Mouse (Mus musculus) adrenal gland, postnatal 10 days (tissue): Measurements from ENCODE around the gene Gpr61. TPM values are rescaled to one million over a fixed set of nuclear protein-coding genes. Genes with fewer than 3 reads are reported as not detected.

ENCODE experiments used
- DNase-seq: peaks from one replicate; pipeline ENCODE4 v3.0.0; 2021; ENCODE audit warnings: mixed read lengths
- total RNA-seq, 2 experiments: library from RNA; stranded (reverse); gene quantifications; 2 replicates each; pipeline ENCODE4 v1.2.3; 2021

Gene Gpr61
- total RNA-seq, 2 experiments from 2014 or later: 0.15 to 0.48 TPM

DNA sequence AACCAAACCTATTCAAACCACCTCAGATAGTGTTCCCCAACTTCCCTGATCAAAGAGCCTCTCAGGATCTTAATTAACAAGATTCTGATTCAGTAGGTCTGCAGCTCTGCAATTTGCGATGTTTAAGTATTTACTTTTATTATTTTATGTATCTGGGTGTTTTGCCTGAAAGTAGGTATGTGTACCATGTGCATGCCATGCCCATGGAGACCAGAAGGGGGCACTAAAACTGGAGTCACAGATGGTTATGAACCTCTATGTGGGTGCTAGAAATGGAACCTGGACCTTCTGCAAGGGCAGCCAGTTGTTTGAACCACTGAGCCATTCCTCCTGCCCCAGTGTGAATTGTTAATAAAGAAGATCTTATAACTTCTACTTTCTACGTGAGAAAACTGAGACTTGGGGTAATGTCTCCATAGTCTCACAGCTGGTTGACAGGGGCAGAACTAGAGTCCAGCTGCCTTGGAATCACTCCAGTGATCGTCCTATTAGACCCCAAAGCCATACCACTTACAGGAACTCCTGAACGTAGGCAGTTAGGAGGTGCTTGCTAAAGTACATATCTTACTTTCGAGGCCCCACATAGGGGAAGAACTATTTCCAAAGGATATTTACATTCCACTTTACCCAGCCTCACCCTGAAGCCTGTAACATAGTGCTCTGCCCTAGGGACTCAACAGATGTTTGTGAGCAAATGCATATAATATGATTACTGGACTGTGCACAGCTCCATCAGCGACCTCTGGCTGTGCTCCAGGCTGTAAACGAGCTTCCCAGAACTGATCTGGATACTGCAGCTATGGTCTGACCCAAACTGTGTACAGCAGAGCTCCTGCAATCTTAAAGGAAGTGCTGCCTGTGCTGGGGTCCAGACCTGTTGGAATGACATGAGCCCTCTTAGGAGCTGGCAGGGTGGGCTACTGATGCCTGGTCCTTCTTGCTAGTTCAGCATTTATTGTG lies 24.4 kb upstream of the Gpr61 start:
- DNase-seq: no peak

DNA sequence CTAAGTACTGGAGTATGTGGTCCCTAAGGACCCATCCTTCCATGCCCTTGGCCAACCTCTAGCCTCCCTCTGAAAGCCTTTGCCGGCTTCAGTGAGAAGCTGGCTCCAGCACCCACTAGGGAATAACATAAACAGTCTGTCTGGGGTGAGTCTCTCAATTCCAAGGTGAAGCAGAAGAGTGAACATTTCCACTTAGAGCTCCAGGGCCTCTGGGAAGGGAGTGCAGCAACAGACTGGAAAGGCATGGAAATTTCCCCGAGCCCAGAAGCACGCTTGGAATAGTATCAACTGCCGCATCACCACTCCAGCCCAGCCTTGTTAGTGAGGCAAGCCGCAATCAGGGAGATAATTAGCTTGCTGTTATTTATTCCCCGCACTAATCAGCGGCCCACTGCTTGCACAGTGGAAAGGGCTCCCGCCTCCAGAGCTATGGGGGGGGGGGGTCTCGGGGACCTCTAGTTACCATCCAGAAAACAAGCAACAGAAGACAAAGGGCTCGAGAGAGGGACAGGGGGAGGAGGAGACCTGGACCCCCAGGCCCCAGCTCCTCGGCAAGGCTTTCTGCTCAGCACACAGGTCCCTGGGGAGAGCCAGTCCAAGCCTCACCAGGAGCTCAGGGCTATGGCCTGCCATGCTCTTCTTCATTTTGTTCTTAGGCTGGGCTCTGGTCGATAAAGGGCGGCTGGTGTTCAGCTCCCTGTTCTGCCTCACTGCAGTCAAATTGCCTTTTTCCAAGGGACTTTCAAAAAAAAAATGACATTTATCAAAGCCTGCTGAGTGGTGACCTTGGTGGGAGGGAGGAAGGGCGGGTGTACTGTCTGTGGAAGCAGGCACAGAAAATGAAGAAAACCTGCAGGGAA lies 20.2 kb upstream of the Gpr61 start:
- DNase-seq: peak; percentile 73

DNA sequence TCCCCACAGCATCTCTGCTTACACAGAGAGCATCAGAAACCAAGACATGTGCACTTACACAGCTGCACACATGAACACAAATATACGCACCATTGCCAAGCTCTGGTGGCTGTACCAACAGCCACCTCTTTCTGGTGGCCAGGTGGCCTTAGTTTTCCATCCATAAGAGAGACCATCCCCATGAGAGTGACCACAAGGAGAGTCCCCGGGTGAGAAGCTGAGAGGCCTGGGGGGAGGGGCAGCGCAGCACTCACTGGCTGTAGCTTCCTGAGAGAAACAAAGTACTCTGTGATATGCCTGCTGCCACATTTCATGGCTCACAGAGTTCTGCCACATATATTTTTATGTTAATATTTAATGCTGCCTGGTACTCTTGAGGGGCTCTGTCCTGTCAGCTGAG lies 14.5 kb upstream of the Gpr61 start:
- no peak for DNase-seq

DNA sequence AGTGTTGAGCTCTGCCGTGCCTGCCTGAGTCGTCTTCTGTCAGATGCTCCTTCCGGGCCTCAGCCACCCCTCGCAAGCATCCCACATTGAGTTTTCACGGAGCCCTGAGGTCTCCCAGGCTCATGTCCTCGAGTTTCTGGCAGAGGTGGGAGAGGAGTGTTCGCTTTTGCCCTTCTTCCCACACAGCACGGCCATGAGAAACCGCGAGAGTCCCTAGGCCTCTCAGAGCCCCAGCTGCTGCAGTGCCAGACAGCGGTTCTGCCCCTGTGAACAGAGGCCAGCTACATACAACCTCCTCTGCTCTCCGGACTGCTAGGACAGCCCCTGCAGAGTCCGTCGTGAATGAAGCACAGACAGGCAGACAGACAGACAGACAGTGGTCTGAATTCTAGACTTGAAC lies 12.8 kb upstream of the Gpr61 start:
- no peak for DNase-seq

DNA sequence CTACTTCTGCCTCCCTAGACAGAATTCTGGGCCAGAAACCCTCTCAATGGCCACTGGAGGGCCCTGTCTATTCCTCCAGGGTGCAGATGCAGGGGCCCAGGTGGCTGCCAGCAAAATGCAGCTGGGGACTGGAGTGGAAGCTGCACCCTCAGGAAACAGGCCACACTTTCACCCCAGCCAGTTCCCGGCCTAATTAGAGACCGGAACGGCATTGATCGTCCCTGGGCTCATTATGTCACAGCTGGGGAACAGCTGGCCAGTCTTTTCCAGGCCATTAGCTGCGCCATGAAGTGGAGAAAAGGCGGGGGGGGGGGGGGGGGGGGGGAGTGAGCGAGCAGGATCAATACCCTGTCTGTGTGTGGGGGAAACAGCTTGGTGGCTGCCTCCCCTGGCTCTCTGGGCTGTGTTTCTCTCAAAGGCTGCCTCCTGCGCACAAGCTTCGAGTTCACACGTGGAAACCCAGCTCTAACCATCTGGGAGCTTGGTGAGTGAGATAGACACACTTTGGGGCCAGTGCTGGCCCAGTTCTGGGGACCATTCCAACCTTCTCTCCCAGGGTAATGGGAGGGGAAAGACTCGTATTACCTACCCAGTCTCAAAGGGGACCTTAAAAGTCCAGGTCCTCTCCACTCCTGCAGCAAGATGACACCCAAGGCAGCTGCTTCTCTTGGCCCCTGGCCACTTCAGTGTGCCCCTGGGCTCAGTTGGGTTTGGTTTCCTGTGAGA lies 12.0 kb upstream of the Gpr61 start:
- peak; percentile 38 for DNase-seq

DNA sequence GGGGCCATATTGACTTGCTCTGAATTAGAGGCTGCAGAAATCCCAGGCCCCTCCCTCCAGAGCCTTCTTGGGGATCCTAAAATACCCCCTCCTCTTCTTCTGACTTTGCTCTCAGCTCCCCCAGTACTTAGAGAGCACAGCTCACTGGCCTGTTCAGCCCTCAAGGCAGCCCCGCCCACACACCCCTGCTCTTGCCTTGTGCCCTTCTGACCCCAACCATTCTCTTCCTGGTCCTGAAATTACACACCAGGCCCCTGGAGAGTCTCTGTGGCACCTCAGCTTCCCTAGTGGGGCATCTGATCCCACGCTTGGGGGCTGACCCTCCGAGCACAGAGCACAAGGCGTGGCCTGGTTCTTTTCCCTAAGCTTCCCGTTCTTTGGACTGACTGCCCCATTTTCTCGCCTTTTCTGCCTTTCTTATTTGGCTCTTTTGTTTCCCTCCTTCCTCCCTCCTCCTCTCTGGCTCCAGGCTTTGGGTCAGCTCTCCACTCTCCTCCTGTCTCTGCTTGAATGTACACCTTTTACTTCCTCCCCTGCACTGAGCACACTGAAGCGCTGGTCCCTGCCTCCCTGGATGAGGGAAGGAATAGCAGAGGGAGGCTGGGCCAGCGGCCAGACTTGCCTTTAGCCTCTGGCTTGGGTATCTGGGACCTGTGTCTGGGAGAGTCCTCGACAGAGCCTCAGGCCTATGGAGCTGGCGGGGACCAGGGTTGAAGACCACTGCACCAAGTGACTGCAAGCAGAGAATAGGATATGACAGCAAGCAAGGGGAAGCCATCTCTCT lies 11.0 kb upstream of the Gpr61 start:
- no peak for DNase-seq

DNA sequence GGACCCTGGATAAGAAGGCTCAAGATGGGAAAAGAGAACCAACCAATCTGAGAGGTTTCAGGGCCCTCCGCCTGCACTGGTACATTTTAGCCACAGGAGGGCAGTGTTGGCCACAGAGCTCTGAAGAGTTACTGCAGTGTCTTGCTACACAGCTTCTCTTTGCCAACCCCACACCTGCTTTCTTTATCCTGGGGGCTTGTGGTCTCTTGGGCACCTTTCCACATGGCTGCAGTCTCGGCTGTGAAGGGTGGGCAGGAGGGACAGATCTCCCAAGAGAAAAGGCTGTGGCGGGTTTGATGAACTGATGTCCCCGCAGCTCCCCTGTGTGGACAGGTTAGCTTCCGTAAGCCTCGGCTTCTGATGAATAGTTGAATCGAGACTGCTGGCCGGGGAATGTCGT lies 10.1 kb upstream of the Gpr61 start:
- peak; percentile 87 for DNase-seq

DNA sequence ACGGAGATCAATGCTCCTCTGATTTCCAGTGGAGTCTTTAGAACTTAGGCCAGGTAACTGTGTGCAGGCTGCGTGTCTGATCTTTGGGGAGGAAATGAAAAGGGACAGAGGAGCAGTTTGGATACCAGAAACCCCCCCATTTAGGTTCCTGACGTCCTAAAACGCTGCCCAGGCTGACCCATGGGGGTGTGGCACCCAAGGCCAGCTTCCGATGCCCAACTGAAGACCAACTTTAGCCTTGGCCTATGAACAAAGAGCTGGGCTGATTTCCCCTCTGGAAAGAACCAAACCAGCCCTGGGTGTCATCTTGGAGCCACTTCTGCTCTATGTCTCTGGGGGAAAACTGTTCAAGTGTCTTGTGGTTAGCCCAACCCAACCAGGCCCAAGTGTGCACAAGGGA lies 9.4 kb upstream of the Gpr61 start:
- no peak for DNase-seq

DNA sequence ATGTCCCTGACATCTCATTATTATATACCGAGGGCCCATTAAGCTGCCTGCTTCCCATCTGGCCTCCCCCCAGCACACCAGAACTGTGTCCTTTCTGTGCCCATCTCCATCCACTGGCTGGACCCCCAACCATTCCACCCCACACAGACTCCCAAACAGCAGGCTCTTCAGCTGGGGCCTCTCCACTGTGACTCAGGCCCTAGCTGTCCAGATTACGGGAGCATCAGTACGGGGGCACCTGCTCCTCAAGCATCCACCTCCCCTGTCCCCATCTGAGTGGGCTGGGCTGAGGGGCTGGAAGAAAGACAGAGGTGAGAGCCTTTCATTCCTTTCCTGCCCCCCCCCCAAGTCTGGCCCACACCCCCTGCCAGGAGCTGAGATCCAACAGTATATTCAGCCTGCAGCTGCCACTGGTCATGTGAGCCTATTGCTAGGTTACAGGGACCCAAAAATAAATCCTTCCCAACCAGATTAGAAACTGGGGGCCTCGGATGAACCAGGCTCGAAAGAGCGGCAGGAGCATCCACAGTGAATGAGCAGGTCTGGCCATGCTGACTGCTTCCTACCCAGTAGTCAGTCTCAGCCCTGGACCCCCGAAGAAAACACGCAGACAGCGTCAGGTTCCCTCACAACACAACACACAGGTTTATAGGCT lies 3.8 kb upstream of the Gpr61 start:
- DNase-seq: no peak

DNA sequence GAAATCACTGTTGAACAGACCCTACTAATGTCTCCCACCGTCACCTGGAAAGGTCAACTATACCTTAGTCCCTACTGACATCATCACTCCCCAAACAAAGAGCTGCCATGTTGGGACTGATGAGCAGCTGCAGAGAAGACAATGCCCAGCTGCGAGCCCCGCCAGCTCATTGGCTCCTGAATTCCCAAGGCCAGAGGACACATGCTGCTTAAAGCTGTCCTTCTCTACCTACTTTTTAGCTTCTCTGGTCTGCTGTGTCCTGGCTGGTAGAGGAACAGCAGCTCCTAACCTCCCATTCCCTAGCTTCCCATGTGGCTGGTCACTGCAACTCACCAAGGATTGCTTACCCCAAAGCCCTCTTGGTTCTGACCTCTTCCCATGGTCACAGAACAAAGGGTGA lies 2.4 kb downstream of the Gpr61 start:
- no peak for DNase-seq

DNA sequence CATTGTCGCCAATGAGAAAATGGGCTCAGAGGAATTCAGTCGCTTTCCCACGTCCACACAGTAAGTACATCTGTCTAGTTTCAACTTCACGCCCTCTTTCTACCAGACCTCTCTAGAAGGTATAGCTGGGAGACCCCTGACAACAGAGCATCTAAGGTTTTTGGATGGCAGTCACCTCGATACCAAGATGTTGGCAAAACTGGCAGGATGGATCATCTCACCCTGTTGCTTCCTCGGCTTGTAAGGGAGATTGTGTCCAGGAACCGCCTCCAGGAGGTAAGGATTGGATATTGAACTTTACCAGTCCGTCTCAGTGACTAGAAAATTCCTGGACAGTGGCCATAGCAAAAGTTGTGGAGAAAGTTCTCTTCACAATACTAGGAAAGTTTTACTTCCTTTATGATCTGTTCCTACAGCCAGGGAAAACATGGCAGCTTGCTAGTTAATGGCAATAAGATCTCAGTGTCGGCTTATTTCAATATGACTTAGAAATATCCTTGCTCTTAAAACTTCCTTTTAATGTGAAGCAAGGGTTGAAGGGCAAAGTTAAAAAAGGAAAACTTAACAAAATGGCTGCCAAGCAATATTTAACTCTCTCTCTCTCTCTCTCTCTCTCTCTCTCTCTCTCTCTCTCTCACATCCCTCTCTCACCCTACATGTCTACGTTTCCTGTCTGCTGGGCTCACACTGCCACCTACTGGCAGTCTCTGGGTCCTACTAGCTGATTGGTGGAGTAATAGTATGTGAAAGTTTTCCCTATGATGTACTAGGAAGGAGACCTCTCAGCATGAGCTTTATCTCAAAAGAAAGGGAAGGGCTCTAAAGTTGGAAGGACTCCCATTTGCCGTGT lies 7.1 kb downstream of the Gpr61 start:
- DNase-seq: peak; percentile 92

DNA sequence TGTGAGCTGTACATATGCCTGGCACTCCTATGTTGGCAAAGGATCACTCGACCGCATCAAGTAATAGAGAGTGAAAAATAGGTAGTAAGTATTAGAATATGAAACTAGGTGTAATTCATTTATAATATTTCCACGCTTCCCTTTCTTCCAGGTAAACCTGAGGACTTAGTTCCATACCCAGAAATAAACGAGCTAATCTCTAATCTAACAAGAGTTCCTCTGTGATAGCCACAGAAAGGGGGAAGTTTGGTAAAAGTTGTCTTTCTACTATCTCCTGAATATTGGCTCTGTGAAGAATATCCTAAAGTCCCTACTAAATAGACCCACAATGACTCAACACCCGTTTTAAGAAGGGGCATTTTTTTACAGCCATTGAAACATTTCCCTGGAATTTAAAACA lies 8.0 kb downstream of the Gpr61 start:
- DNase-seq: no peak

DNA sequence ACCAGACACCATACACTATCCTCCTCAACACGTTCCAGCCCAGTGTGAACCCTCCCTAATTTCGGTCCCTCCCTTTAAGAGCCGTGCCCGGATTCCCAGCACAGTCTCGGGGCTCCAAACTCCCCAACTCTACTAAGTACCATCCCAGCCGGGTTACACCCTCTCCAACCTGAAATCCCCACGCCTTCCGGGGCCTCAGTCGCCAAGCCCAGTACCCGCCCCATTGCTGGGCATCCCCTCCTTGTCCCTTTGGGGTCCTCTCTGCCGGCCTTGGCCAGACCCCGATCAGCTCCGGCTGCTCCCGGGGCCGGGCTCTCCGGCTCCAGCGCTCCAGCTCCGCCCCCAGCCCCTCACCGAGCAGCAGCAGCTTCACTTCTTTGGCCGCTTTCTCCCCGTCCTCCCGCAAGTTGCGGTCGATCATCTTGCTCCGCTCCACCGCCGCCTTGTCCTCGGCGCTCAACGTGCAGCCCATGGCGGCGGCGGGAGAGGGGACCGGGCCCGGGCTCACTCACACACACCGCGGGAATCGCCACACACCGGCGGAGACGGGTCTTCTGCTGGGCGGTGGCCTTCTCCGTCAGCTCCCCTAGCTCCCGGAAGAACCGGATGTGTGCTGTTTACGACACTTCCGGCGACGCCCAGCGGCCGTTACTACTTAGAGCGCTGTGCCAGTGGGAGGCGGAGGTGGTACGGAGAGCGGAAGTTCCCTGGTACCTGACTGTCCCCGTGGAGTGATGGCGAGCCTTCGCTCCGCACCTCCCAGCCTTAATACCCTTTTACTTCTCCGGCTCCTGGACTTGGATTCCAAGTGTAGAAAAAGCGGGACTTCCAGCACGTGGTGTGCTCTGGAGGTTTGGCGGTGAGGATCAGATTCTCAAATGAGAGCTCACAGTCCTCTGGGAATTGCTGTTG lies 8.9 kb downstream of the Gpr61 start, which contains the start of gene Gnai3:
Gene Gnai3 (minus strand): TSS at position 613 of the 912 bp plus-strand sequence.
- peak; percentile 94 for DNase-seq

DNA sequence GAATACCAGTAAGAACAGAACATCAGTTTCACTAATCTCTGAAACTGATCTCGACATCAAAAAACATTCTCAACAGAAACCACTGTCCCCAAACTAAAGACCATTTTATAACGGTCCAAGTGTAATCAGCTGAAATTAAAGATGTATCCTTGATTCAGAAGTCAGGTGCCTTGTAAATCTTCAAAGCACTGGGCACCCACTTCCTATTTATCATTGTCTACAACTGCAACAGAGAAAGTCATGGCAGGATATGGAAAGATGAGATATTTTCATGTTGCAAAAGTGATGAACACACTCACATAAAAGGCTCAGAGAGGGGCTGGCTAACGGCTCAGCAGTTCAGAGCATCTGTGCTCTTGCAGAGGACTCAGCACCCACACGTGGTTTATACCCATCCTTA lies 13.9 kb downstream of the Gpr61 start:
- DNase-seq: no peak

DNA sequence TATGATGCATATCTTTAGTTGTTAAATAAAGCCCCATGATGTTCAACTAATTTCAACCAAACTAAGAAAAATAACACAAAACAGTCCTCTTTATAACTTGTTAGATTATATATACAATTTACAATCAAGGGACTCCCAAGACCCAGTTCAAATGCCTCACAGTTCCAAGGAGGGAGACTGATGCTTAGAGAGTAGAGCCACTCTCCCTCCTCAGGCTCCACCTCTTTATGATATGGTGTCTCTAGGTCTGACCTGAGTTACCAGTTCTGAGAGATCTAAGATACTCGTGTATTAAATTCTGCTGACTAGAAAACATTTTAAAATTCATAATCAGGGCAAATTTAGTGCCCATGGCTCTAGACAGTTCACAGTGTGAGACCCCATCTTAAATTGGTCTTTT lies 15.6 kb downstream of the Gpr61 start:
- no peak for DNase-seq

DNA sequence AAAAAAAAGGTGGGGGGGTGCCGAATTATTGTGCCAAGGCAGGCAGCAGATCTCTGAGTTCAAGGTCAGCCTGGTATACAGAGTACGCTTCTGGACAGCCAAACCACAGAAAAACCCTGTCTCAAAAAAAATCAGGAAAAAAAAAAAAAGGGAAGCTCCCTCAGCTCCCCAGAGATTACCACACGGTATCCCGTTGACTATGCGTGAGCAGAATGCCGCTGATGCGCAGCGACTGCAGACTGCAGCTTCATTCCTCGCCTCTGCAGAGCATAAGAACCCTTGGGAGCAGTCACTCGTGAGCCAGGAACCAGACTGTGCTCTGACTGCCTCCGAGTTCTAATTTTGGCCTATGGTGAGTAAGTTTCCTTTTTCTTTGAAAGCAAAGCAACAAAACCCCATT lies 20.0 kb downstream of the Gpr61 start:
- DNase-seq: peak; percentile 44

DNA sequence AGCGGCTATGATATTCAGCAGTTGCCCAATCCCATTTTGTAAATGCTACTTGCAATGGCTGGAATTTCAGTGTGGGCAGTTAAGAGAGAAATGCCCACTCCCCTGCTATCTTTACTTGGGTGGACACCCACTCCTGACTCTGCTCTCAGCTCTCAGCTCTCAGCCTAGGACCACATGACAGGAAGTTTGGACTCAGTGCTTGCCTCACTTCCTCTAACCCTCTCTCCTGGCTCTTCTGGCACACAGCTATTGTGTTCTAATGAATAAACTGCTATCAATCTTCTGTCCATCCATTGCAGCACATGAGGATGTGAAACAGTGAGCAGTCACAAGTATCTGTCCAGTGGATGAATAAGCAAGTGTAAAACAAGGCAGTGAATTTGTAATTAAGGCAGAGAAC lies 22.2 kb downstream of the Gpr61 start:
- no peak for DNase-seq

DNA sequence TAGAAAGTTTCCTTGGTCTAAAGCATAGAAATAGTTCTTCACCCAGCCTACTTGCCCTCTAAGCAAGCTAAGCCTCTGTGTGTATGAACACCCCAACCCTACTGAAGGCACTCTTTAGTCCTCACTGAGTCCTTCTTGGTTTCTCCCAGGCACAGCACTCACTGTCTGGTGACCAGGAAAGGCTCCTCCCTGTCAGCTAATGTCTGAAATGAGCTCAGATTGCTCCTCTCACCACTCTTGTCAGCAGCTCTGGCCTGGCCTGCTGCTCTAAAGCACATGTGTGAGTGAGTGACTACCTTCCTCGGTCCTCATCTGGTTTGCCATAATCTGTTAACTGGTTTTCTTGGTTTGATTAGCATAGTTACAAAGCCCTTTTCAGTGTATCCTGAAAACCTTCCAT lies 22.9 kb downstream of the Gpr61 start:
- no peak for DNase-seq

DNA sequence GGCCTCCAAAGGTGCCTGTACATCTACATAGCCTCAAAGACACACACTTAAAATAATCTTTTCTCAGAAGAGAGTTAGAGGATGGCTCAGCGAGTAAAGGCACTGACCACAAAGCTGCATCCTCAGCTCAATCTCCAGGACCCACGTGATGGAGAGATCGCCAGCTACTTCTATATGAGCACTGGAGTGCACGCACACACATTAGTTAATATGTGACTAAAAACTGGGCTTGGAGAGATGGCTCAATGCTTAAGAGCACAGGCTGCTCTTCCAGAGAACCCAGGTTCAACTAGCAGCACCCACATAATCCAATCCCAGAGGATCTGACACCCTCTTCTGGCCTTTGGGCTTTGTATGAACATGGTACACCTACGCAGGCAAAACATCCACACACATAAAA lies 23.5 kb downstream of the Gpr61 start:
- DNase-seq: no peak
